Mouse (Mus musculus) MEL (cell line): ENCODE results near the gene Uba5. TPM values are rescaled to one million over a fixed set of nuclear protein-coding genes. Genes with fewer than 3 reads are reported as not detected.

Source experiments
- DNase-seq: peaks from one replicate; pipeline ENCODE4 v3.0.0; 2011; ENCODE audit warnings: low read depth, low spot score
- H3K27ac ChIP-seq: 2 replicates; pipeline ENCODE4 v1.5.1; 2012; ENCODE audit warnings: low read depth, mild to moderate bottlenecking, control low read depth, low read length, moderate library complexity; ENCODE audit not compliant: control insufficient read depth
- H3K27me3 ChIP-seq, 2 experiments: fragments of 150-350 bp in 1 of 2; sonication (generic) in 1 of 2; 2 replicates each; pipeline ENCODE4 v1.6.1; 2012; ENCODE audit warnings: low read length in 2 of 2, mild to moderate bottlenecking in 2 of 2, improper control_type of control experiment in 1 of 2, moderate library complexity in 1 of 2; ENCODE audit not compliant: insufficient read depth in 2 of 2, control insufficient read depth in 1 of 2
- H3K36me3 ChIP-seq, 2 experiments: 2 replicates each; pipeline ENCODE4 v1.6.1; 2012 to 2014; ENCODE audit warnings: low read length in 2 of 2, improper control_type of control experiment in 1 of 2, inconsistent platforms in 1 of 2, mild to moderate bottlenecking in 1 of 2; ENCODE audit not compliant: insufficient read depth in 2 of 2, control insufficient read depth in 1 of 2
- H3K4me1 ChIP-seq, 2 experiments: fragments of 150-350 bp in 1 of 2; sonication (generic) in 1 of 2; 2 replicates each; pipeline ENCODE4 v1.6.1; 2012; ENCODE audit warnings: low read length in 2 of 2, improper control_type of control experiment in 1 of 2, mild to moderate bottlenecking in 1 of 2; ENCODE audit not compliant: insufficient read depth in 2 of 2, control insufficient read depth in 1 of 2
- H3K4me3 ChIP-seq, 2 experiments: fragments of 150-350 bp in 1 of 2; sonication (generic) in 1 of 2; 2 replicates each; pipeline ENCODE4 v1.5.1; 2012; ENCODE audit warnings: low read depth in 2 of 2, low read length in 2 of 2, mild to moderate bottlenecking in 2 of 2, moderate library complexity in 2 of 2, control low read depth in 1 of 2, improper control_type of control experiment in 1 of 2; ENCODE audit not compliant: control insufficient read depth in 1 of 2, insufficient read depth in 1 of 2
- H3K79me2 ChIP-seq: 2 replicates; pipeline ENCODE4 v1.6.1; 2012; ENCODE audit warnings: mild to moderate bottlenecking, low read length, moderate library complexity; ENCODE audit not compliant: control insufficient read depth, poor library complexity, insufficient read depth
- H3K9ac ChIP-seq: 2 replicates; pipeline ENCODE4 v1.6.1; 2012; ENCODE audit warnings: low read depth, mild to moderate bottlenecking, control low read depth, low read length, moderate library complexity; ENCODE audit not compliant: control insufficient read depth, poor library complexity, severe bottlenecking
- H3K9me3 ChIP-seq: fragments of 150-350 bp; sonication (generic); replicated peaks from 2 replicates; pipeline ENCODE4 v1.6.1; 2012; ENCODE audit warnings: mild to moderate bottlenecking, low read length, improper control_type of control experiment, moderate library complexity; ENCODE audit not compliant: insufficient read depth
- BHLHE40 ChIP-seq: IDR thresholded peaks from 2 replicates; pipeline ENCODE4 v1.6.1; 2012; ENCODE audit warnings: low read depth, mild to moderate bottlenecking, inconsistent platforms, low read length, improper control_type of control experiment, borderline replicate concordance
- CHD1 ChIP-seq: IDR thresholded peaks from 2 replicates; pipeline ENCODE4 v1.6.1; 2012; ENCODE audit warnings: low read depth, mild to moderate bottlenecking, inconsistent platforms, low read length, improper control_type of control experiment
- E2F4 ChIP-seq: IDR thresholded peaks from 2 replicates; pipeline ENCODE4 v1.6.1; 2011; ENCODE audit warnings: low read depth, low read length, improper control_type of control experiment, borderline replicate concordance
- ELF1 ChIP-seq: IDR thresholded peaks from 2 replicates; pipeline ENCODE4 v1.6.1; 2014; ENCODE audit warnings: low read depth, mild to moderate bottlenecking, inconsistent platforms, low read length, improper control_type of control experiment, moderate library complexity
- EP300 ChIP-seq, 2 experiments: IDR thresholded peaks; 2 replicates each; pipeline ENCODE4 v1.6.1; 2011; ENCODE audit warnings: improper control_type of control experiment in 2 of 2, low read length in 2 of 2, low read depth in 1 of 2, mild to moderate bottlenecking in 1 of 2
- ETS1 ChIP-seq: IDR thresholded peaks from 2 replicates; pipeline ENCODE4 v1.6.1; 2012; ENCODE audit warnings: low read depth, mild to moderate bottlenecking, inconsistent platforms, low read length, improper control_type of control experiment, moderate library complexity
- HCFC1 ChIP-seq: IDR thresholded peaks from 2 replicates; pipeline ENCODE4 v1.6.1; 2012; ENCODE audit warnings: low read depth, mild to moderate bottlenecking, inconsistent platforms, low read length, improper control_type of control experiment, moderate library complexity
- JUND ChIP-seq: IDR thresholded peaks from 2 replicates; pipeline ENCODE4 v1.6.1; 2011; ENCODE audit warnings: low read depth, mild to moderate bottlenecking, improper control_type of control experiment, low read length
- KAT2A ChIP-seq: conservative IDR thresholded peaks from 2 replicates; pipeline ENCODE4 v1.6.1; 2012; ENCODE audit warnings: low read depth, low read length, improper control_type of control experiment, inconsistent platforms
- MAFK ChIP-seq: IDR thresholded peaks from 2 replicates; pipeline ENCODE4 v1.6.1; 2011; ENCODE audit warnings: low read depth, mild to moderate bottlenecking, low read length, improper control_type of control experiment, borderline replicate concordance
- MAX ChIP-seq: IDR thresholded peaks from 2 replicates; pipeline ENCODE4 v1.6.1; 2011; ENCODE audit warnings: low read length, improper control_type of control experiment
- MEF2A ChIP-seq: IDR thresholded peaks from 2 replicates; pipeline ENCODE4 v1.6.1; 2014; ENCODE audit warnings: low read depth, mild to moderate bottlenecking, inconsistent platforms, low read length, improper control_type of control experiment; ENCODE audit not compliant: poor library complexity, insufficient replicate concordance, severe bottlenecking; ENCODE audit errors: extremely low read depth
- MXI1 ChIP-seq: IDR thresholded peaks from 2 replicates; pipeline ENCODE4 v1.6.1; 2011; ENCODE audit warnings: mild to moderate bottlenecking, low read depth, low read length, improper control_type of control experiment
- MYB ChIP-seq: IDR thresholded peaks from 2 replicates; pipeline ENCODE4 v1.6.1; 2011; ENCODE audit warnings: mild to moderate bottlenecking, low read depth, low read length, improper control_type of control experiment
- MYC ChIP-seq: IDR thresholded peaks from 2 replicates; pipeline ENCODE4 v1.6.1; 2011; ENCODE audit warnings: low read depth, mild to moderate bottlenecking, low read length, improper control_type of control experiment, moderate library complexity
- NELFE ChIP-seq: IDR thresholded peaks from 2 replicates; pipeline ENCODE4 v1.6.1; 2011; ENCODE audit warnings: low read depth, low read length, improper control_type of control experiment
- NRF1 ChIP-seq: IDR thresholded peaks from 2 replicates; pipeline ENCODE4 v1.6.1; 2014; ENCODE audit warnings: low read depth, mild to moderate bottlenecking, inconsistent platforms, low read length, improper control_type of control experiment, moderate library complexity; ENCODE audit not compliant: poor library complexity, insufficient read depth, severe bottlenecking
- POLR2A ChIP-seq, 2 experiments: IDR thresholded peaks; 2 replicates each; pipeline ENCODE4 v1.6.1; 2011 to 2012; ENCODE audit warnings: low read length in 2 of 2, mild to moderate bottlenecking in 2 of 2, control low read depth in 1 of 2, improper control_type of control experiment in 1 of 2, low read depth in 1 of 2, moderate library complexity in 1 of 2; ENCODE audit not compliant: control insufficient read depth in 1 of 2, insufficient read depth in 1 of 2, poor library complexity in 1 of 2
- POLR2AphosphoS2 ChIP-seq: IDR thresholded peaks from 2 replicates; pipeline ENCODE4 v1.6.1; 2011; ENCODE audit warnings: low read length, improper control_type of control experiment
- POLR2AphosphoS5 ChIP-seq: IDR thresholded peaks from 2 replicates; pipeline ENCODE4 v1.6.1; 2012; ENCODE audit warnings: low read depth, borderline replicate concordance, mild to moderate bottlenecking, inconsistent platforms, low read length, moderate library complexity, mixed read lengths
- RCOR1 ChIP-seq: IDR thresholded peaks from 2 replicates; pipeline ENCODE4 v1.6.1; 2012; ENCODE audit warnings: low read depth, mild to moderate bottlenecking, inconsistent platforms, low read length, improper control_type of control experiment
- SIN3A ChIP-seq: IDR thresholded peaks from 2 replicates; pipeline ENCODE4 v1.6.1; 2012; ENCODE audit warnings: low read length, improper control_type of control experiment, inconsistent platforms
- SMC3 ChIP-seq: IDR thresholded peaks from 2 replicates; pipeline ENCODE4 v1.6.1; 2011; ENCODE audit warnings: low read depth, low read length, improper control_type of control experiment
- TCF12 ChIP-seq: IDR thresholded peaks from 2 replicates; pipeline ENCODE4 v1.6.1; 2014; ENCODE audit warnings: low read depth, mild to moderate bottlenecking, inconsistent platforms, low read length, improper control_type of control experiment, moderate library complexity
- USF2 ChIP-seq, 2 experiments: IDR thresholded peaks; 2 replicates each; pipeline ENCODE4 v1.6.1; 2011 to 2012; ENCODE audit warnings: improper control_type of control experiment in 2 of 2, low read length in 2 of 2, borderline replicate concordance in 1 of 2, inconsistent platforms in 1 of 2, low read depth in 1 of 2, mild to moderate bottlenecking in 1 of 2; ENCODE audit not compliant: insufficient read depth in 1 of 2
- ZKSCAN1 ChIP-seq: IDR thresholded peaks from 2 replicates; pipeline ENCODE4 v1.6.1; 2012; ENCODE audit warnings: low read depth, mild to moderate bottlenecking, inconsistent platforms, low read length, improper control_type of control experiment, moderate library complexity
- ZMIZ1 ChIP-seq: IDR thresholded peaks from 2 replicates; pipeline ENCODE4 v1.6.1; 2012; ENCODE audit warnings: low read depth, mild to moderate bottlenecking, inconsistent platforms, low read length, improper control_type of control experiment, moderate library complexity
- polyA plus RNA-seq, 2 experiments: library from polyadenylated mRNA; stranded (reverse) in 1 of 2; unstranded in 1 of 2; fragments of >175 nt in 1 of 2; fragments of >200 nt in 1 of 2; gene quantifications; 2 replicates each; pipeline versions ENCODE4 v1.2.1 to v1.2.4; 2012; ENCODE audit warnings: low replicate concordance in 2 of 2, low read depth in 1 of 2; ENCODE audit not compliant: insufficient read length in 2 of 2, insufficient read depth in 1 of 2, missing spikeins in 1 of 2
- total RNA-seq: library from RNA; depleted of rRNA; stranded (reverse); fragments of 300-350 nt; gene quantifications from 2 replicates; pipeline ENCODE4 v1.2.3, GENCODE M21; 2012; rRNA removed

Uba5 gene
- 24.2 and 30.8 TPM in 2 replicates for total RNA-seq
- polyA plus RNA-seq: 10 to 100 TPM in 1 of 2 experiments, not detected in 1; 35.5 TPM

DNA sequence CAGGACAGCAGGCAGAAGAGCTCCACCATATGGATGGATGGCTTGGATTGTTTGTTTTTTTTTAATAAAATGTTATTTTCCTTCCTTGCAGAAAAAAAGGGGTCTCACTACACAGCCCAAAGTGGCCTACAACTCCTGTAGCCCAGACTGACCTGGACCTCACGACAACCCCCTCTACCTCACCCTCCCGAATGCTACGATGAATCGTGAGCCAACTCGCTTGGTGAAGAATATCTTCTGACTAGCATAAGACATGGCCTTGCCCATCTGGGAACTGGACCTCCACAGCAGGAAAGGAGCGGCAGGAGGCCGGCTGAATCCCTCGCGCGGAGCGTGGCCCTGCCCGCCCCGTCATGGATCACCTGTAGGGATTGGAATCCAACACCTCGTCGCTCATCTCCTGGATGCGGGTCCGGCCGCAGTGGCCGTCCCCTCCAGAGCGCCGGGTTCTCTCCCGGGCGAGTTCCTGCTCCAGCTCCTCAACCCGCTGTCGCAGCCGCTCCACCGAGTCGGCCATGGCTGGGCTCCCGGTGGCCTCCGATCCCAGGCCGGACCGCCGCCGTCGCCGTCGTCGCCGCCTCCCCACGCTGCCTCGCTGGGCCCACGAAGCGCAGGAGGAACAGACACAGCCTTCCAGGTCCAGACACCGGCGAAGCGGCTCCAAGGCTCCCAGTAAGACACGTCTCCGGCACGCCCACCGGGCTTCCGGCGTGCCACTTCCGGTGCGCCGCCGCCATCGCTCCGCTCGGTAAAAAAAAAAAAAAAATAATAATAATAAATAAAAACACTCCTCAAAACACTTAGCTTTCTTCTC, at the start of gene Uba5:
Gene Uba5, minus strand, starts transcription at position 705 of the 814 bp plus-strand sequence.
- Histone ChIP-seq H3K4me3 (peak within 1 kb of the TSS; percentile 87 to 90), H3K9me3 (no peaks in the 10 kb centered on the region), H3K27ac (peak within 1 kb of the TSS; percentile 78), H3K27me3 (no peaks in the 10 kb centered on the region), H3K36me3 (peaks cover 0 to 10% of the 10 kb centered on the region in 2 experiments; a peak in 2 of 4 replicates), H3K9ac (peak within 1 kb of the TSS; percentile 88), H3K79me2 (peaks cover 17% of the 10 kb centered on the region), H3K4me1 (peaks cover 0 to 6% of the 10 kb centered on the region in 2 experiments; a peak in 2 of 4 replicates)
- no peak for TF ChIP-seq HCFC1
- no peak for TF ChIP-seq RCOR1
- TF ChIP-seq JUND: no peak
- TF ChIP-seq POLR2A (IDR thresholded peaks at IDR 0.05; ENCODE audit: control insufficient read depth in 1 of 2, insufficient read depth in 1 of 2, low read depth in 1 of 2, low read length in 2 of 2, poor library complexity in 1 of 2): peak; percentile 40 to 67; a peak in 3 of 4 replicates
- no peak for TF ChIP-seq ZKSCAN1
- TF ChIP-seq NELFE: peak; percentile 78
- TF ChIP-seq ELF1: no peak
- peak; percentile 50 for TF ChIP-seq POLR2AphosphoS2
- no peak for TF ChIP-seq MAX
- peak; percentile 60; the same call in 1 of the 2 replicates for TF ChIP-seq MXI1
- no peak for TF ChIP-seq KAT2A
- no peak for TF ChIP-seq MEF2A
- TF ChIP-seq BHLHE40: no peak
- no peak for TF ChIP-seq EP300 (IDR thresholded peaks at IDR 0.05; ENCODE audit: low read depth in 1 of 2, low read length in 2 of 2)
- no peak for TF ChIP-seq MAFK
- TF ChIP-seq NRF1: no peak
- TF ChIP-seq MYB: no peak
- no peak for TF ChIP-seq E2F4
- no peak for TF ChIP-seq POLR2AphosphoS5
- TF ChIP-seq SIN3A: no peak
- no peak for TF ChIP-seq SMC3
- TF ChIP-seq USF2 (IDR thresholded peaks at IDR 0.05; ENCODE audit: borderline replicate concordance in 1 of 2, insufficient read depth in 1 of 2, low read depth in 1 of 2, low read length in 2 of 2): no peak
- TF ChIP-seq TCF12: 0 out of 2 replicates have a peak, but pooled peaks have one; percentile 21
- 0 out of 2 replicates have a peak, but pooled peaks have one; percentile 4 for TF ChIP-seq CHD1
- TF ChIP-seq ETS1: no peak
- no peak for TF ChIP-seq MYC
- peak; percentile 57 for TF ChIP-seq ZMIZ1
- DNase-seq: peak; percentile 87
